Mouse (Mus musculus) liver, adult (tissue): ENCODE results near the gene Ldlrad3.
A peak's percentile ranks its signal among the peaks of the same experiment; 100 is the strongest.

Experiments used
- GATA4 ChIP-seq: IDR thresholded peaks from 2 replicates; pipeline ENCODE4 v1.6.1; 2014; ENCODE audit warnings: mild to moderate bottlenecking, low read length; ENCODE audit not compliant: insufficient replicate concordance

Gene Ldlrad3

DNA sequence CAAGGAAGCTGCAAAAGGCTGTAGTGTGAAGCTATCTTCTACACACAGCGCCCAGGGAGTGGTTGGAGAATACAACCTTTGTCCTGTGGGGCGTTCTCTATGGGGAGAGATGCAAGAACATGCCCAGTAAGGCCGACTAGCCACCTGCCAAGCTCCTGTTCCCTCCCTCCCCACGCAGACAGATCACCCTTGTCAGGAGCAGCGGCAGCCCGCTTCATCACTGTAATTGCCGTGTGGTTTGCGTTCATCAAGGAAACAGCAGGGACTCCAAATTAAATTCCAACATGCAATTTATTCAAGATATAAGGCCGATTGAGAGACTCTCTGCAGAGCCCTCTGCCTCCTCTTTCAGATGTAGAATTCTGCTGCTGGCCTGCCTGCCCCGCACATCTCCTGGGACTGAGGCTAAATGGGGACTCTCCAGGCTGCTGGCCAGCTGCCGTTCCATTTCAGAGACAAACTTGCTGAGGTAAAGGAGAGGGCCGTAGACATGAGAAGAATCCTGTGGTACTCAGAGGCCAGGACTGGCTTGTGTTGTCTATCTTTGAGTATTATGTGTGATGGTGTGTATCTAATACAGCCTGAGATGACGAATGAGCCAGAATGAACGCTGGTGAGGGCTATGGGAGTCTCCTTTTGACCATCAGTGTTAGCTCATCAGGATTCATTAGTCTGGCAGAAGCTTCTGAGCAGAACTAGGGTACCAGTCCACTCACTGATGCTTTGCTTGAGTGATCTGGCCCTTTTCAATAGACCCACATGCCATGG, 253.8 kb downstream of the Ldlrad3 start:
- TF ChIP-seq GATA4, result no peak

DNA sequence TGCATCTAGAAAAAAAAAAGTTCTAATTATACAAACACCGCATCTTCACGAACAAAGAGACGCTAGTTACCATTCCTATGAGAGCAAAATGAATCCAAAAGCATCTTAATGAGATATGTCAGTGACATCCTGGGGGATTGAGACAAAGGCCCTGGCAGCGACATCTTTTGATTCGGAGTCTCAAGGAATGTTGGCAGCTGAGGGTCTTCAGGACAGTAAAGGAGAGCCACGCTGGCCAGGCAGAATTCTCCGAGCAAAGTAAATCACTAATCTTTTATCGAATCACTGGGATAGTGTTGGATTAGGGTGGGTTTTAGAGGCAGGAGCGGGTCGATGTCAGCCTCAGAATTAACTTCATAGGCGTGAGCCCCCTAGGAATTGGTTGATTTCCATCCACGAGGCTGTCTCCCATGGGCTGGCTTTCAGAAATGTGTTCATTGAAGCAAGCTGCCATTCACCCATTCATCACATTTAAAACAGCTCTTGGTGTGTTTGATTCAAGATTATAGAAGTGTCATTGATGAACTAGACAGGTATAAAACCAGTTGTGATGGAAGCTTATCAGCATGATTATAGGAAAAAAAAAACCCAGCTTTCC, 260.5 kb downstream of the Ldlrad3 start:
- TF ChIP-seq GATA4, result no peak

GRCm38 (mm10) chr2:101925183-101925582, 261.0 kb downstream of the Ldlrad3 start:
- TF ChIP-seq GATA4, result no peak

- no peak for TF ChIP-seq GATA4
Measured at GRCm38 (mm10) chr2:101923181-101923580, 263.0 kb downstream of the Ldlrad3 start.

GRCm38 (mm10) chr2:101922302-101922701, 263.9 kb downstream of the Ldlrad3 start:
- TF ChIP-seq GATA4, result no peak

DNA sequence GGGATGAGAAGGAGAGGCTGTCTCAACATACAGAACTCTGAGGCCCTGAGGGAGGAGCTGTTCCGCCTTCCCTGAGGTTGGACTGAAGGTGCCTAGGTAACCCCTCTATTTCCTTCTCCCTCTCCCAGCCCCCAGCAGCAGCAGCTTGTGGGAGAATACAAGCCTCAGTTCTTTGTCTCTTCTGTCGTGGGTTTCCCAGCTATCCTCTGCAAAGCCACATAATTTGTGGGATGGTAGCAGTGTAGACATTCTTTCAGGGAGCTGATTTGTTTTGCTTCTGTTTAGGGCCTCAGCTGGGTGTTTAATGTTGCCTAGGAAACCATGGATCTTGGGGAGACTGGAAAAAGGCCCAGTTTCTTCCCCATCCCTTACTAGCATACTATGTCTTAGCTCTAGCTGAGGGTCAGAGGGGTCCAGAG, 266.0 kb downstream of the Ldlrad3 start:
- TF ChIP-seq GATA4, result no peak

GRCm38 (mm10) chr2:101918518-101918917, 267.7 kb downstream of the Ldlrad3 start:
- TF ChIP-seq GATA4, result peak; percentile 49; the same call in 1 of the 2 replicates

- no peak for TF ChIP-seq GATA4
Measured at GRCm38 (mm10) chr2:101909326-101910080, 276.7 kb downstream of the Ldlrad3 start.

DNA sequence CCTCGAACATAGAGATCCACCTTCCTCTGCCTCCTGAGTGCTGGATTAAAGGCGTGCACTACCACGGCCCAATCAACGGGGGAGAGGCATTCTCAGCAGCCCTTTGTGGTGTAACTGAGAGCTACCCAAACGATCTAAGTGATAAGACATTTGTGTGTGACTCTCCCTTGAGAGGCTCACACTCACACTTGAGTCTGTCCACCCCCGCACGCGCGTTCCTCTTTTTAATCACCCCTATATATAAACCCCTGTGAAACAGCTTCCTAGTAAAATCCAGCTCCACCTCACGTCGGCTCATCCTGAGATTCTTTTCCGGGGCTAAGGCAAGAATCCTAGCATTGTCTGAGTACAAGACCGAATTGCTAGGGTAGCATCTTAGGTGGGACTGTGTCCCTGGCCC, 277.4 kb downstream of the Ldlrad3 start:
- no peak for TF ChIP-seq GATA4

- TF ChIP-seq GATA4, result no peak
Measured at GRCm38 (mm10) chr2:101907386-101908022, 278.7 kb downstream of the Ldlrad3 start.

DNA sequence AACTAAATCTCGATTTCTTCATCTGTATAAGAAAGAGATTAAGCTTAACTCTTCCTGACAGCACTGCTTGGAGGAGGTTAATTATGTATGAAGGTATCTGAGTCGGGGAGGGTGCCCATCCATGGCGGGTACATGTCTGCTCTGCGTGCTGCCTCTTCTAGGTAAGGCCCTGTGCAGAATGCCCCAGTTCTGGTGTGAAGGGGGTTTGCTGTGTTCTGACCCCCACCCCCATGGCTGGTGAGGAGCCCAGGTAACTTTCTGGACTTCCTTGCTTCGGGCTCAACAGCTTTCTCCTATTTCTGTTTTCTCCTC, 279.9 kb downstream of the Ldlrad3 start:
- TF ChIP-seq GATA4, result no peak

GRCm38 (mm10) chr2:101905534-101906378, 280.4 kb downstream of the Ldlrad3 start:
- TF ChIP-seq GATA4, result peak; percentile 46; the same call in 1 of the 2 replicates

DNA sequence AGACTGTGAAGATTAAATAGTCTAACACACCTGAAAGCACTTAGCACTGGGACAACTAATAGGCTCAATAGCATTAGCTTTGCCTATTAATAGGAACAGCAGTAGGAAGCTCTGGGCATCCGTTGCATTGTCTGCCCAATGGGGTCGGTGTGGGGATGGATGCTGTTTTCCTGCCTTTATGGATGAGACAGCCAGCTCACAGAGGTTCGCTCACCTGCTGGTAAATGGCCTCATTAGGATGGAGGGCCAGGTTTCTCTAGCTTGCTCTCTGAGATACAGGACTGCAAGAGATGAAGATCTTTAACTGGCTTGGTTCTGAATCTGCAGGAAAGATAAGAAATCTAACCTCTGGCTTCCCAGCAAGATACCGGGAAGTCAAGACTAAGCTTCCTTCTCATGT, 284.0 kb downstream of the Ldlrad3 start:
- no peak for TF ChIP-seq GATA4
